Mouse (Mus musculus): Measurements from ENCODE around the gene Nfe2l2. TPM values are rescaled to one million over a fixed set of nuclear protein-coding genes. Genes with fewer than 3 reads are reported as not detected.
A peak's percentile ranks its signal among the peaks of the same experiment; 100 is the strongest.

Gene Nfe2l2
- polyA plus RNA-seq, 1 experiment, result 74.1 TPM

- no peak overlapping the region for H3K4me2 ChIP-seq (ENCODE audit: low read depth)
- peaks cover 100% of the 10 kb centered on the region for H3K79me2 ChIP-seq (ENCODE audit: control insufficient read depth, insufficient read depth)
- H3K27me3 ChIP-seq (ENCODE audit: control insufficient read depth, insufficient read depth, insufficient read length), result no peaks in the 10 kb centered on the region
- peaks cover 26% of the 10 kb centered on the region for H3K36me3 ChIP-seq (ENCODE audit: control insufficient read depth, insufficient read depth)
- no peak overlapping the region for H3ac ChIP-seq (ENCODE audit: control insufficient read depth, insufficient read length)
- H3K4me3 ChIP-seq, result no peak overlapping the region
- TF ChIP-seq REST (IDR thresholded peaks at IDR 0.05; ENCODE audit: insufficient read depth, insufficient read length) (no peak), POLR2AphosphoS2 (IDR thresholded peaks at IDR 0.05; ENCODE audit: insufficient read length, low read depth) (no peak)
Measured at GRCm38 (mm10) chr2:75691316-75691715, 13.1 kb downstream of the Nfe2l2 start.

GRCm38 (mm10) chr2:75690656-75691055 lies 13.8 kb downstream of the Nfe2l2 start:
- no peak overlapping the region for H3ac ChIP-seq (ENCODE audit: control insufficient read depth, insufficient read length)
- peaks cover 98% of the 10 kb centered on the region for H3K79me2 ChIP-seq (ENCODE audit: control insufficient read depth, insufficient read depth)
- H3K27me3 ChIP-seq (ENCODE audit: control insufficient read depth, insufficient read depth, insufficient read length), result no peaks in the 10 kb centered on the region
- H3K4me3 ChIP-seq, result no peak overlapping the region
- H3K4me2 ChIP-seq (ENCODE audit: low read depth), result no peak overlapping the region
- H3K36me3 ChIP-seq (ENCODE audit: control insufficient read depth, insufficient read depth), result peaks cover 19% of the 10 kb centered on the region
- TF ChIP-seq POLR2A (IDR thresholded peaks at IDR 0.05; ENCODE audit: insufficient read length, low read depth) (no peak), MYOD1 (IDR thresholded peaks at IDR 0.05; ENCODE audit: control insufficient read depth in 1 of 3, insufficient read length in 2 of 3, low read depth in 2 of 3) (no peak), REST (IDR thresholded peaks at IDR 0.05; ENCODE audit: insufficient read depth, insufficient read length) (no peak)

GRCm38 (mm10) chr2:75689482-75690158 lies 14.8 kb downstream of the Nfe2l2 start:
- Histone ChIP-seq H3K4me2 (ENCODE audit: low read depth) (peak overlapping the region; percentile 52), H3K27me3 (ENCODE audit: control insufficient read depth, insufficient read depth, insufficient read length) (no peaks in the 10 kb centered on the region), H3K79me2 (ENCODE audit: control insufficient read depth, insufficient read depth) (peaks cover 92% of the 10 kb centered on the region), H3ac (ENCODE audit: control insufficient read depth, insufficient read length) (no peak overlapping the region), H3K36me3 (ENCODE audit: control insufficient read depth, insufficient read depth) (peaks cover 17% of the 10 kb centered on the region), H3K4me3 (no peak overlapping the region)
- TF ChIP-seq TCF3 (IDR thresholded peaks at IDR 0.05; ENCODE audit: insufficient read length, low read depth) (no peak), TCF12 (IDR thresholded peaks at IDR 0.05; ENCODE audit: insufficient read depth, poor library complexity, severe bottlenecking) (no peak), SRF (IDR thresholded peaks at IDR 0.05; ENCODE audit: control insufficient read depth, insufficient read length, low read depth) (no peak), POLR2AphosphoS2 (IDR thresholded peaks at IDR 0.05; ENCODE audit: insufficient read length, low read depth) (no peak), REST (IDR thresholded peaks at IDR 0.05; ENCODE audit: insufficient read depth, insufficient read length) (no peak), MYOD1 (IDR thresholded peaks at IDR 0.05; ENCODE audit: control insufficient read depth in 1 of 3, insufficient read length in 2 of 3, low read depth in 2 of 3) (no peak), E2F4 (IDR thresholded peaks at IDR 0.05; ENCODE audit: insufficient read depth) (no peak)

GRCm38 (mm10) chr2:75688901-75689300 lies 15.5 kb downstream of the Nfe2l2 start:
- no peak overlapping the region for H3K4me3 ChIP-seq
- H3K27me3 ChIP-seq (ENCODE audit: control insufficient read depth, insufficient read depth, insufficient read length), result no peaks in the 10 kb centered on the region
- peaks cover 92% of the 10 kb centered on the region for H3K79me2 ChIP-seq (ENCODE audit: control insufficient read depth, insufficient read depth)
- peaks cover 17% of the 10 kb centered on the region for H3K36me3 ChIP-seq (ENCODE audit: control insufficient read depth, insufficient read depth)
- peak overlapping the region; percentile 52 for H3K4me2 ChIP-seq (ENCODE audit: low read depth)
- TF ChIP-seq MAX (IDR thresholded peaks at IDR 0.05; ENCODE audit: low read depth) (peak; percentile 14), REST (IDR thresholded peaks at IDR 0.05; ENCODE audit: insufficient read depth, insufficient read length) (no peak), CEBPB (IDR thresholded peaks at IDR 0.05; ENCODE audit: insufficient read depth, poor library complexity, severe bottlenecking) (0 out of 2 replicates have a peak, but pooled peaks have one; percentile 2), POLR2AphosphoS2 (IDR thresholded peaks at IDR 0.05; ENCODE audit: insufficient read length, low read depth) (peak; percentile 21)
- H3ac ChIP-seq (ENCODE audit: control insufficient read depth, insufficient read length), result no peak overlapping the region

GRCm38 (mm10) chr2:75687040-75687749 lies 17.2 kb downstream of the Nfe2l2 start:
- H3K79me2 ChIP-seq (ENCODE audit: control insufficient read depth, insufficient read depth), result peaks cover 92% of the 10 kb centered on the region
- H3K36me3 ChIP-seq (ENCODE audit: control insufficient read depth, insufficient read depth), result peaks cover 17% of the 10 kb centered on the region
- TF ChIP-seq MAX (IDR thresholded peaks at IDR 0.05; ENCODE audit: low read depth) (no peak), POLR2A (IDR thresholded peaks at IDR 0.05; ENCODE audit: insufficient read length, low read depth) (peak; percentile 22), SRF (IDR thresholded peaks at IDR 0.05; ENCODE audit: control insufficient read depth, insufficient read length, low read depth) (no peak), CEBPB (IDR thresholded peaks at IDR 0.05; ENCODE audit: insufficient read depth, poor library complexity, severe bottlenecking) (no peak), MYOD1 (IDR thresholded peaks at IDR 0.05; ENCODE audit: control insufficient read depth in 1 of 3, insufficient read length in 2 of 3, low read depth in 2 of 3) (peak in 1 of 3 experiments; percentile 13), E2F4 (IDR thresholded peaks at IDR 0.05; ENCODE audit: insufficient read depth) (no peak)
- no peaks in the 10 kb centered on the region for H3K27me3 ChIP-seq (ENCODE audit: control insufficient read depth, insufficient read depth, insufficient read length)
- H3K4me3 ChIP-seq, result no peak overlapping the region
- H3K4me2 ChIP-seq (ENCODE audit: low read depth), result peak overlapping the region; percentile 96
- no peak overlapping the region for H3ac ChIP-seq (ENCODE audit: control insufficient read depth, insufficient read length)

- Histone ChIP-seq H3K4me2 (ENCODE audit: low read depth) (peak overlapping the region; percentile 96), H3K36me3 (ENCODE audit: control insufficient read depth, insufficient read depth) (peaks cover 8% of the 10 kb centered on the region), H3K4me3 (peak overlapping the region; percentile 19), H3K27me3 (ENCODE audit: control insufficient read depth, insufficient read depth, insufficient read length) (no peaks in the 10 kb centered on the region), H3ac (ENCODE audit: control insufficient read depth, insufficient read length) (no peak overlapping the region), H3K79me2 (ENCODE audit: control insufficient read depth, insufficient read depth) (peaks cover 92% of the 10 kb centered on the region)
- TF ChIP-seq USF1 (IDR thresholded peaks at IDR 0.05; ENCODE audit: low read depth) (no peak), CEBPB (IDR thresholded peaks at IDR 0.05; ENCODE audit: insufficient read depth, poor library complexity, severe bottlenecking) (peak; percentile 100), POLR2A (IDR thresholded peaks at IDR 0.05; ENCODE audit: insufficient read length, low read depth) (peak; percentile 70), POLR2AphosphoS2 (IDR thresholded peaks at IDR 0.05; ENCODE audit: insufficient read length, low read depth) (peak; percentile 89), SRF (IDR thresholded peaks at IDR 0.05; ENCODE audit: control insufficient read depth, insufficient read length, low read depth) (peak; percentile 23), E2F4 (IDR thresholded peaks at IDR 0.05; ENCODE audit: insufficient read depth) (no peak), TCF3 (IDR thresholded peaks at IDR 0.05; ENCODE audit: insufficient read length, low read depth) (no peak), MAX (IDR thresholded peaks at IDR 0.05; ENCODE audit: low read depth) (no peak), REST (IDR thresholded peaks at IDR 0.05; ENCODE audit: insufficient read depth, insufficient read length) (no peak), MYOD1 (IDR thresholded peaks at IDR 0.05; ENCODE audit: control insufficient read depth in 1 of 3, insufficient read length in 2 of 3, low read depth in 2 of 3) (no peak), MYOG (IDR thresholded peaks at IDR 0.05; ENCODE audit: control insufficient read depth in 1 of 3, insufficient read depth in 1 of 3, insufficient read length in 2 of 3, low read depth in 2 of 3) (no peak), TCF12 (IDR thresholded peaks at IDR 0.05; ENCODE audit: insufficient read depth, poor library complexity, severe bottlenecking) (peak; percentile 23)
Measured at GRCm38 (mm10) chr2:75685458-75685861, 19.0 kb downstream of the Nfe2l2 start.
